Mouse (Mus musculus) ES-E14 (cell line): Measurements from ENCODE around the gene Ccdc185.

Experiments
- CHD2 ChIP-seq: IDR thresholded peaks from 2 replicates; pipeline ENCODE4 v1.6.1; 2014; ENCODE audit warnings: mild to moderate bottlenecking, low read depth, low read length, inconsistent platforms
- MAFK ChIP-seq: IDR thresholded peaks from 2 replicates; pipeline ENCODE4 v1.6.1; 2014; ENCODE audit warnings: mild to moderate bottlenecking, low read depth, low read length, inconsistent platforms; ENCODE audit not compliant: insufficient read depth
- ZNF384 ChIP-seq: IDR thresholded peaks from 2 replicates; pipeline ENCODE4 v1.6.1; 2012; ENCODE audit warnings: low read depth, low read length, inconsistent platforms

DNA sequence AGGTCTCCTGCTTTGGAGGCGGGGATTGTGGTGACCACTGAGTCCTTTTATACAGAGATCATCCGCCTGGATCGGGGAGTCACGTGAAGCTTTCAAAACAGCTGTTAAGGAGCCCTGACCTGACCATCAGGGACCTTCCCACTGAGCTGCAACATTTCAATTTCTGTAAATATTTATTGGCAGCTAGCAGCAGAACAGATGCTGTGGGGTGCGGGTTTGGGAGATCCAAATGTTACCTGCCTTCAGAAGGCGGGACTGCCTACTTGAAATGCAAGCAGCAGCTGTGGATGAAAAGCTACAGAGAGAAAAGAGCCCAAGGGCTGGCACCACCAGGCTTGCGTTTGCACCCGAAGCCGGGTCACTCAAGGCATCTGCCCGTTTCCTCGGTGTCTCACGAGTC, 21.4 kb downstream of the Ccdc185 start:
- TF ChIP-seq MAFK (no peak), ZNF384 (no peak), CHD2 (no peak)
